Mouse (Mus musculus): ENCODE results near the gene Grik4.
"Not testable (repeated sequence)": the region's sequence is repeated elsewhere in the genome, so short reads cannot be mapped to it uniquely, and the experiment has no call there.

Gene Grik4

GRCm38 (mm10) chr9:42943781-42944535 lies at the start of gene Grik4:
Grik4 (minus strand) TSS chr9:42944493.
- DNase-seq (ENCODE audit: low spot score in 2 of 2): no peak

GRCm38 (mm10) chr9:42993659-42994058 lies 49.4 kb upstream of the Grik4 start:
- no peak for DNase-seq (ENCODE audit: low spot score in 2 of 2)

GRCm38 (mm10) chr9:42987988-42988387 lies 43.7 kb upstream of the Grik4 start:
- DNase-seq (ENCODE audit: low spot score in 2 of 2): no peak

GRCm38 (mm10) chr9:42968894-42969521 lies 24.7 kb upstream of the Grik4 start:
- no peak for DNase-seq (ENCODE audit: low spot score in 2 of 2)

GRCm38 (mm10) chr9:42967731-42968130 lies 23.4 kb upstream of the Grik4 start:
- no peak for DNase-seq (ENCODE audit: low spot score in 2 of 2)

- not testable (repeated sequence) for DNase-seq (ENCODE audit: low spot score in 2 of 2)
Observed at GRCm38 (mm10) chr9:42964809-42965208, 20.5 kb upstream of the Grik4 start.

GRCm38 (mm10) chr9:42964366-42964765 lies 20.1 kb upstream of the Grik4 start:
- no peak for DNase-seq (ENCODE audit: low spot score in 2 of 2)

- DNase-seq (ENCODE audit: low spot score in 2 of 2): no peak
Observed at GRCm38 (mm10) chr9:42962506-42962905, 18.2 kb upstream of the Grik4 start.

- no peak for DNase-seq (ENCODE audit: low spot score in 2 of 2)
Observed at GRCm38 (mm10) chr9:42958401-42958800, 14.1 kb upstream of the Grik4 start.

GRCm38 (mm10) chr9:42948381-42948780 lies 4.1 kb upstream of the Grik4 start:
- no peak for DNase-seq (ENCODE audit: low spot score in 2 of 2)

- DNase-seq (ENCODE audit: low spot score in 2 of 2): no peak
Observed at GRCm38 (mm10) chr9:42945174-42945573, 881 bp upstream of the Grik4 start.

GRCm38 (mm10) chr9:42944536-42945006 lies 278 bp upstream of the Grik4 start:
- peak; percentile 49 to 82 for DNase-seq (ENCODE audit: low spot score in 2 of 2)

- no peak for DNase-seq (ENCODE audit: low spot score in 2 of 2)
Observed at GRCm38 (mm10) chr9:42943057-42943529, 1.2 kb downstream of the Grik4 start.

GRCm38 (mm10) chr9:42942148-42942547 lies 2.1 kb downstream of the Grik4 start:
- DNase-seq (ENCODE audit: low spot score in 2 of 2): no peak

- no peak for DNase-seq (ENCODE audit: low spot score in 2 of 2)
Observed at GRCm38 (mm10) chr9:42932146-42932545, 12.1 kb downstream of the Grik4 start.

GRCm38 (mm10) chr9:42927498-42927897 lies 16.8 kb downstream of the Grik4 start:
- DNase-seq (ENCODE audit: low spot score in 2 of 2): no peak

- no peak for DNase-seq (ENCODE audit: low spot score in 2 of 2)
Observed at GRCm38 (mm10) chr9:42926564-42926963, 17.7 kb downstream of the Grik4 start.

GRCm38 (mm10) chr9:42921830-42922229 lies 22.5 kb downstream of the Grik4 start:
- DNase-seq (ENCODE audit: low spot score in 2 of 2): no peak

GRCm38 (mm10) chr9:42920190-42920589 lies 24.1 kb downstream of the Grik4 start:
- no peak for DNase-seq (ENCODE audit: low spot score in 2 of 2)

- DNase-seq (ENCODE audit: low spot score in 2 of 2): no peak
Observed at GRCm38 (mm10) chr9:42917911-42918310, 26.4 kb downstream of the Grik4 start.

- no peak for DNase-seq (ENCODE audit: low spot score in 2 of 2)
Observed at GRCm38 (mm10) chr9:42913201-42913600, 31.1 kb downstream of the Grik4 start.

GRCm38 (mm10) chr9:42908657-42909313 lies 35.5 kb downstream of the Grik4 start:
- DNase-seq (ENCODE audit: low spot score in 2 of 2): no peak

- no peak for DNase-seq (ENCODE audit: low spot score in 2 of 2)
Observed at GRCm38 (mm10) chr9:42906995-42907394, 37.3 kb downstream of the Grik4 start.
